Mouse (Mus musculus) ES-E14 (cell line): ENCODE measurements around the gene Dapl1.

ENCODE experiments used
- CHD2 ChIP-seq: IDR thresholded peaks from 2 replicates; pipeline ENCODE4 v1.6.1; 2014; ENCODE audit warnings: mild to moderate bottlenecking, low read depth, low read length, inconsistent platforms
- HCFC1 ChIP-seq: IDR thresholded peaks from 2 replicates; pipeline ENCODE4 v1.6.1; 2012; ENCODE audit warnings: low read length, inconsistent platforms, borderline replicate concordance; ENCODE audit not compliant: insufficient read depth
- ZC3H11A ChIP-seq: IDR thresholded peaks from 2 replicates; pipeline ENCODE4 v1.6.1; 2012; ENCODE audit warnings: low read depth, mild to moderate bottlenecking, inconsistent platforms, low read length, borderline replicate concordance
- ZNF384 ChIP-seq: IDR thresholded peaks from 2 replicates; pipeline ENCODE4 v1.6.1; 2012; ENCODE audit warnings: low read depth, low read length, inconsistent platforms

GRCm38 (mm10) chr2:59510882-59511281 lies 26.4 kb downstream of the Dapl1 start:
- TF ChIP-seq ZC3H11A: no peak
- no peak for TF ChIP-seq CHD2
- no peak for TF ChIP-seq ZNF384
- no peak for TF ChIP-seq HCFC1
